Mouse (Mus musculus): ENCODE results near the gene Olfr52. TPM values are rescaled to one million over a fixed set of nuclear protein-coding genes. Genes with fewer than 3 reads are reported as not detected.
"Not testable (repeated sequence)": the region's sequence is repeated elsewhere in the genome, so short reads cannot be mapped to it uniquely, and the experiment has no call there.

The Olfr52 gene
- total RNA-seq, 1 experiment: not detected

DNA sequence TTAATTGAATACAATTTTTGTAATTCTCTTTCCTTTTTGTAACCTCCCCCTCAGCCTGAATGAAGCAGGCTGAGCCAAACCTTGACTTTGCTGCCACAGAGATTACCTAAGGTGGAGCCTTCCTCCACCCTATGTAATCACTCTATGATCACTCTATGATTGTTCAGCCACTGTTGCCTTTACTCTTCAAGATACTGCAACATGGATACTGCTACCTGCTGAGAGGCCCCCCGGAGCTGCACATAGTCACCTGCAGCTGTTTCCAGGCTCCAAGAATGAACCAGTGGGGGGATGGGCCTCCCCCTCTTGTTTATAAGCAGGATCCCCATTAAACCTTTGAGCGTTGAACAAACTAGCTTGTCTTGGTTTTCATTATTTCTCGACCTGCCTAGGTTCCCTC is 5.5 kb downstream of the Olfr52 start:
- H3K4me3 ChIP-seq (ENCODE audit: insufficient read depth in 1 of 2, low read depth in 1 of 2, low read length in 2 of 2, poor library complexity in 1 of 2, severe bottlenecking in 1 of 2): no peak overlapping the region
- peaks cover 2 to 4% of the 10 kb centered on the region in 2 experiments; a peak in 1 of 4 replicates for H3K4me1 ChIP-seq (ENCODE audit: control insufficient read depth in 2 of 2, insufficient read depth in 2 of 2, low read length in 2 of 2, poor library complexity in 1 of 2)
- DNase-seq (ENCODE audit: low read depth, low spot score): peak; percentile 51
- H3K27ac ChIP-seq (ENCODE audit: insufficient read depth, low read depth, low read length, poor library complexity, severe bottlenecking): no peak overlapping the region
- no peak for TF ChIP-seq MAFK (IDR thresholded peaks at IDR 0.05; ENCODE audit: insufficient read depth, low read depth, low read length)
- no peak for TF ChIP-seq HCFC1 (IDR thresholded peaks at IDR 0.05; ENCODE audit: borderline replicate concordance, insufficient read depth, low read length)
- no peak for TF ChIP-seq ZNF384 (IDR thresholded peaks at IDR 0.05; ENCODE audit: low read depth, low read length)
- TF ChIP-seq ZC3H11A (IDR thresholded peaks at IDR 0.05; ENCODE audit: borderline replicate concordance, low read depth, low read length): no peak
- in situ Hi-C loops (cut with MboI; ENCODE audit: low sequenced_read_pairs in 2 of 2, unreplicated experiment in 2 of 2): no loop called here
- H3K9me3 ChIP-seq (ENCODE audit: control insufficient read depth, insufficient read depth, low read depth, low read length): no peaks in the 10 kb centered on the region
- H3K9ac ChIP-seq (ENCODE audit: insufficient read depth, low read depth, low read length, poor library complexity, severe bottlenecking): no peak overlapping the region
- no peaks in the 10 kb centered on the region for H3K36me3 ChIP-seq (ENCODE audit: control insufficient read depth, insufficient read depth, low read length, poor library complexity, severe bottlenecking)

DNA sequence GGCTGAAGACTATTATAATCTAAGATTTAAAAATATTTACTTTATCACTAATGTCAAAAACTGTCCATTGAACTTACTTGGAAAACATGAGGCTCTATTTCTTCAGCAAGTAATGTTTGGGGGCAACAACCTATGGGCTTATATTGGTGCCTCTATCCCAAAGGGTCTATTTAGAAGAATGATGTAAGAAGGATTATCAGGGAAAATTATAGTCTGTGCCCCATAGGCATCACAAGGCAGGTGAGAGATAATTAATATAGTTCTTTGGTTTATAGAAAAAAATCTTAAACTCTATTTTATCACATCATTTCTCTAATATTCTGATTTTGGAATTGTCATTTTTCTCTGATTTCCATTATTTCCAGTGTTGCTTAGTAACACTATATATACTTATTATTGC is 7.8 kb downstream of the Olfr52 start, which contains the start of gene Olfr1044:
Gene Olfr1044 (minus strand): TSS at position 101 of the 400 bp plus-strand sequence.
- in situ Hi-C loops (cut with MboI; ENCODE audit: low sequenced_read_pairs in 2 of 2, unreplicated experiment in 2 of 2): no loop called here
- Histone ChIP-seq H3K9me3 (ENCODE audit: control insufficient read depth, insufficient read depth, low read depth, low read length) (no peaks in the 10 kb centered on the region), H3K27ac (ENCODE audit: insufficient read depth, low read depth, low read length, poor library complexity, severe bottlenecking) (no peak within 1 kb of the TSS), H3K9ac (ENCODE audit: insufficient read depth, low read depth, low read length, poor library complexity, severe bottlenecking) (no peak within 1 kb of the TSS), H3K4me3 (ENCODE audit: insufficient read depth in 1 of 2, low read depth in 1 of 2, low read length in 2 of 2, poor library complexity in 1 of 2, severe bottlenecking in 1 of 2) (no peak within 1 kb of the TSS), H3K36me3 (ENCODE audit: control insufficient read depth, insufficient read depth, low read length, poor library complexity, severe bottlenecking) (no peaks in the 10 kb centered on the region), H3K4me1 (ENCODE audit: control insufficient read depth in 2 of 2, insufficient read depth in 2 of 2, low read length in 2 of 2, poor library complexity in 1 of 2) (peaks cover 2 to 4% of the 10 kb centered on the region in 2 experiments; a peak in 1 of 4 replicates)
- TF ChIP-seq MAFK (IDR thresholded peaks at IDR 0.05; ENCODE audit: insufficient read depth, low read depth, low read length) (no peak), HCFC1 (IDR thresholded peaks at IDR 0.05; ENCODE audit: borderline replicate concordance, insufficient read depth, low read length) (no peak), CHD2 (IDR thresholded peaks at IDR 0.05; ENCODE audit: low read depth, low read length) (no peak), ZNF384 (IDR thresholded peaks at IDR 0.05; ENCODE audit: low read depth, low read length) (no peak), ZC3H11A (IDR thresholded peaks at IDR 0.05; ENCODE audit: borderline replicate concordance, low read depth, low read length) (no peak)
- no peak for DNase-seq (ENCODE audit: low read depth, low spot score)

- DNase-seq (ENCODE audit: low read depth, low spot score); H3K4me3 ChIP-seq (ENCODE audit: insufficient read depth in 1 of 2, low read depth in 1 of 2, low read length in 2 of 2, poor library complexity in 1 of 2, severe bottlenecking in 1 of 2); H3K9ac ChIP-seq (ENCODE audit: insufficient read depth, low read depth, low read length, poor library complexity, severe bottlenecking); in situ Hi-C loops (cut with MboI; ENCODE audit: low sequenced_read_pairs in 2 of 2, unreplicated experiment in 2 of 2); H3K4me1 ChIP-seq (ENCODE audit: control insufficient read depth in 2 of 2, insufficient read depth in 2 of 2, low read length in 2 of 2, poor library complexity in 1 of 2); H3K9me3 ChIP-seq (ENCODE audit: control insufficient read depth, insufficient read depth, low read depth, low read length); H3K27ac ChIP-seq (ENCODE audit: insufficient read depth, low read depth, low read length, poor library complexity, severe bottlenecking); H3K36me3 ChIP-seq (ENCODE audit: control insufficient read depth, insufficient read depth, low read length, poor library complexity, severe bottlenecking): not testable (repeated sequence)
Observed at GRCm38 (mm10) chr2:86175422-86175821, 10.1 kb downstream of the Olfr52 start.

- no peak within 1 kb of the TSS for H3K9ac ChIP-seq (ENCODE audit: insufficient read depth, low read depth, low read length, poor library complexity, severe bottlenecking)
- DNase-seq (ENCODE audit: low read depth, low spot score): no peak
- no peak within 1 kb of the TSS for H3K27ac ChIP-seq (ENCODE audit: insufficient read depth, low read depth, low read length, poor library complexity, severe bottlenecking)
- H3K36me3 ChIP-seq (ENCODE audit: control insufficient read depth, insufficient read depth, low read length, poor library complexity, severe bottlenecking): no peaks in the 10 kb centered on the region
- no peaks in the 10 kb centered on the region for H3K4me1 ChIP-seq (ENCODE audit: control insufficient read depth in 2 of 2, insufficient read depth in 2 of 2, low read length in 2 of 2, poor library complexity in 1 of 2)
- in situ Hi-C loops (cut with MboI; ENCODE audit: low sequenced_read_pairs in 2 of 2, unreplicated experiment in 2 of 2): no loop called here
- TF ChIP-seq MAFK (IDR thresholded peaks at IDR 0.05; ENCODE audit: insufficient read depth, low read depth, low read length) (no peak), CHD2 (IDR thresholded peaks at IDR 0.05; ENCODE audit: low read depth, low read length) (no peak), ZC3H11A (IDR thresholded peaks at IDR 0.05; ENCODE audit: borderline replicate concordance, low read depth, low read length) (no peak), ZNF384 (IDR thresholded peaks at IDR 0.05; ENCODE audit: low read depth, low read length) (no peak), HCFC1 (IDR thresholded peaks at IDR 0.05; ENCODE audit: borderline replicate concordance, insufficient read depth, low read length) (no peak)
- H3K4me3 ChIP-seq (ENCODE audit: insufficient read depth in 1 of 2, low read depth in 1 of 2, low read length in 2 of 2, poor library complexity in 1 of 2, severe bottlenecking in 1 of 2): no peak within 1 kb of the TSS
- no peaks in the 10 kb centered on the region for H3K9me3 ChIP-seq (ENCODE audit: control insufficient read depth, insufficient read depth, low read depth, low read length)
Observed at GRCm38 (mm10) chr2:86167422-86167821, 18.1 kb downstream of the Olfr52 start, which contains the start of gene Olfr1043. TSS of gene Olfr1043 (minus strand) at chr2:86167522.

- in situ Hi-C loops (cut with MboI; ENCODE audit: low sequenced_read_pairs in 2 of 2, unreplicated experiment in 2 of 2): no loop called here
- Histone ChIP-seq H3K27ac (ENCODE audit: insufficient read depth, low read depth, low read length, poor library complexity, severe bottlenecking) (no peak within 1 kb of the TSS), H3K36me3 (ENCODE audit: control insufficient read depth, insufficient read depth, low read length, poor library complexity, severe bottlenecking) (no peaks in the 10 kb centered on the region), H3K9ac (ENCODE audit: insufficient read depth, low read depth, low read length, poor library complexity, severe bottlenecking) (no peak within 1 kb of the TSS), H3K4me3 (ENCODE audit: insufficient read depth in 1 of 2, low read depth in 1 of 2, low read length in 2 of 2, poor library complexity in 1 of 2, severe bottlenecking in 1 of 2) (no peak within 1 kb of the TSS), H3K4me1 (ENCODE audit: control insufficient read depth in 2 of 2, insufficient read depth in 2 of 2, low read length in 2 of 2, poor library complexity in 1 of 2) (no peaks in the 10 kb centered on the region), H3K9me3 (ENCODE audit: control insufficient read depth, insufficient read depth, low read depth, low read length) (no peaks in the 10 kb centered on the region)
- no peak for TF ChIP-seq ZNF384 (IDR thresholded peaks at IDR 0.05; ENCODE audit: low read depth, low read length)
- TF ChIP-seq HCFC1 (IDR thresholded peaks at IDR 0.05; ENCODE audit: borderline replicate concordance, insufficient read depth, low read length): no peak
- no peak for TF ChIP-seq CHD2 (IDR thresholded peaks at IDR 0.05; ENCODE audit: low read depth, low read length)
- TF ChIP-seq ZC3H11A (IDR thresholded peaks at IDR 0.05; ENCODE audit: borderline replicate concordance, low read depth, low read length): no peak
- TF ChIP-seq MAFK (IDR thresholded peaks at IDR 0.05; ENCODE audit: insufficient read depth, low read depth, low read length): no peak
- DNase-seq (ENCODE audit: low read depth, low spot score): no peak
Observed at GRCm38 (mm10) chr2:86161738-86162137, 23.7 kb downstream of the Olfr52 start, which contains the start of gene Olfr1042. TSS of gene Olfr1042 (minus strand) at chr2:86161838.

Measured in ES-E14 (cell line).